Mouse (Mus musculus) urinary bladder, adult 18-20 months (tissue): Measurements from ENCODE around the gene Chordc1.
"Not testable (repeated sequence)": the region's sequence is repeated elsewhere in the genome, so short reads cannot be mapped to it uniquely, and the experiment has no call there.

Experiments
- DNase-seq, 2 experiments: peaks; one replicate each; pipeline ENCODE4 v3.0.0; 2022; ENCODE audit warnings: low spot score in 2 of 2, mixed read lengths in 2 of 2

Gene Chordc1

DNA sequence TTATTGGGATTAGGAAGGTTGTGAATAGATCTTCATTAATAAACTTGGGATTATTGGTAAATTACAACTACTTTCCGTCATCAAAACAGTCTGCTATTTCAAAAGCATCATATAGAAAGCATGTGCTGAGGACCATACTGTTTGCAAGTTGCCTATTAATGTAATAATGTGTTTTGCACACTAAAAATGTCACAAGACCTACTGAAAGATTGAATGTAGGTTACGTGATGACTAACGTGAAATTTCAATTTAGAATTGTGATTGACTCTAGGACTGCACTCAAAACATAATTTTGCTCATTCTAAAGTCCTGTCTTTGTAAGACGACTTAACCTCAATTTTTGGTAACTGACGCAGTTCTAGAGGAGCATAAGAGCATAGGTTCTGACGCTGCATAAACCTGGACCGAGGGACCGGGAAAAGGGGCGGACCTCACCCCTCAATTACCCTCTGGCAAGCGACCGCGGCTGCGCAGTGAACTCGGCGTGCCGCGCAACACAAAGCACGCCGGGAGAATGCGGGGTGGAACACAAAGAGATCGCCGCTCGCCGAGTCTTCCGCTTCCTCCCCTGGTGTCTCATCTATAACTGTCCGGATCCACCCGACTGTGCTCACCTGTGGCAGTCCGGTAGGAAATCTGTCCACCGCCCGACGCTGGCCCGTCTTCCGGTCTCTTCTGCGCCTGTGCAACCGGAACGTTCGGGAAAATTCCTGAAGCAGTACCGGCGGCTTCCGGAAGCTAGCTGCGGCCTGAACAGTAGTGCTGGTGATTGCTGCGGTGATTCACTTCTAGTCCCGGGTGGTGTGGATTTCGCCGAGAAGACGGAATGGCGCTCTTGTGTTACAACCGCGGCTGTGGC, at the start of gene Chordc1:
Gene Chordc1, plus strand, starts transcription at position 555 of the 859 bp plus-strand sequence.
- peak; percentile 88 to 94 for DNase-seq

DNA sequence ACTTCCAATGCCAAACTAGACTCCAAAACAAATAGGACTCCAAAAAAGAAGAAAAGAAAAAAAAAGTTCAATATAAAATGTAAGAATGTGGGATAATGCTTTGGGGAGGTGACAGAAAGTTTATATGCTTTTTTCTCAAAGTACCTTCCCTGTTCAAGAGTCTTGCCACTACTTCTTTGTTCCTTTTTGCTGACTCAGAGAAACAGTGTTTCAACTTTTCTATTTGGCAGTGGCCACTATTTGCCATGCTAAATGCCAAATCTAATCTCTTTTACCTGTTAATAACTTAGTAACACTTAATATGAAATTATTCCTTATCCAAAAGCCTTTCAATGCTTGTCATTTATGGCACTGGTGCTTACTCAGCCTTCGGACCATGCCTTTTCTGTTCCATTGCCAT, 16.0 kb upstream of the Chordc1 start:
- no peak for DNase-seq

DNA sequence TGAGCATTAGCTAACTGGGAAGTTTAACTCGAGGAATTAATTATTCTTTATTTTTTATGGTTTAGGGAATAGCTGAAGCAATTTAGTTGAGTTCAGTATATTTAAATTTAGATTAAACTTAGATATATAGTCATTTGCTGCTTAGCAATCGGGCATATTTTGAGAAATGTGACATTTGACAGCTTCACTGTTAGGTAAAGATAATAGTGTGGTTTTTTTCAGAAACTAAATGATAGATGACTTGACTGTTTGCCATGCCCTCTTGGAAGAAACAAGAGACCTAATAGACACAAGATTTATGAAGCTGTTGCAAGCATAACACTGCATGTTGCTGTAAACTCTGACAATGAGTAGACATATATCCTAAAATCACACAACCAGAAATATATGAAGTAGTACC, 15.1 kb upstream of the Chordc1 start:
- no peak for DNase-seq

DNA sequence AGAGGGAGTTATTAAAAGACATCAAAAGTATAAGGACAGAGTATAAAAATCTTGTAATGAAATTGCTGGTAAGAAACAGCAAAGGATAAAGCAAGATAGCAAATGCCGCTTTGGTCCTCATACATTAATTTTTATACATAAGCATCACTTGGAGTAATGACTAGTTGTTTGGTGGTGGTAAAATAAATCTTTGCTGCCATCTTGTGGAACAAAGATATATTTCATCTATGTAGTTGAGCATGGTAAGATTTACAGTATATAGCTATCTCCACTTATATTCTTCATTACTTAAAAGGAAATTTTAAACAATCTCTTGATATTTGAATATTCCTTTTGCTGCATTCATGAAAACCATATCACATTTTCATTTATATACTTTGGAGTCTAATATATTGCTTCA, 14.4 kb upstream of the Chordc1 start:
- DNase-seq: no peak

DNA sequence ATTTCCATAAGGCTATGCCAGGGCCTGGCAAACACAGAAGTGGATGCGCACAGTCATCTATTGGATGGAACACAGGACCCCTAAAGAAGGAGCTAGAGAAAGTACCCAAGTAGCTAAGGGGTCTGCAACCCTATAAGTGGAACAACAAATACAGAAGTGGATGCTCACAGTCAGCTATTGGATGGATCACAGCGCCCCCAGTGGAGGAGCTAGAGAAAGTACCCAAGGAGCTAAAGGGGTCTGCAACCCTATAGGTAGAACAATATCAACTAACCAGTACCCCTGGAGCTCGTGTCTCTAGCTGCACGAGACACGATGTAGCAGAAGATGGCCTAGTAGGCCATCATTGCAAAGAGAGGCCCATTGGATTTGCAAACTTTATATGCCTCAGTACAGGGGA, 13.2 kb upstream of the Chordc1 start:
- not testable (repeated sequence) for DNase-seq

DNA sequence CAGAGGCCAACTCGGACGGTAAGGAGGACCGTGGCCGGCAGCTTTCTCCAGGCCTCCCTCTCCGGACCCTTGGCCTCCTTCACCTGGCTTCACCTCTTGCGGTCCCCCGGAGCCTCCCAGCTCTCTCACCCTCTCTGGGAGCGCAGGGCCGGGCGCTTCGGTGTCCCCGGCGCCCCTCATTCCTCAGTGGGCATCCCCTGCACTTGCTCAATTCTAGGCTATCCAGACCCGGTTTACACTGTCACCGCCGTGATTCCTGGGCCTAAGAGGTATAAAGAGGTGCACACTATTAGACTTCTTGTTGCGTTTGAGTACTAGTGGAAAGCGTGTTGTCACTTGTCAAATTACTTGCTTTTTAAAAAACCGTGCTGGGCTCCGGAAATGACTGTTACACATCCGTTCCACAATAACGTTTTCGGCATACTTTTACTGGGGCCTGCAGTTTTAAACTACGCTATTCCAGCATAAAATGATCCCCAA, 558 bp downstream of the Chordc1 start:
- DNase-seq: no peak

DNA sequence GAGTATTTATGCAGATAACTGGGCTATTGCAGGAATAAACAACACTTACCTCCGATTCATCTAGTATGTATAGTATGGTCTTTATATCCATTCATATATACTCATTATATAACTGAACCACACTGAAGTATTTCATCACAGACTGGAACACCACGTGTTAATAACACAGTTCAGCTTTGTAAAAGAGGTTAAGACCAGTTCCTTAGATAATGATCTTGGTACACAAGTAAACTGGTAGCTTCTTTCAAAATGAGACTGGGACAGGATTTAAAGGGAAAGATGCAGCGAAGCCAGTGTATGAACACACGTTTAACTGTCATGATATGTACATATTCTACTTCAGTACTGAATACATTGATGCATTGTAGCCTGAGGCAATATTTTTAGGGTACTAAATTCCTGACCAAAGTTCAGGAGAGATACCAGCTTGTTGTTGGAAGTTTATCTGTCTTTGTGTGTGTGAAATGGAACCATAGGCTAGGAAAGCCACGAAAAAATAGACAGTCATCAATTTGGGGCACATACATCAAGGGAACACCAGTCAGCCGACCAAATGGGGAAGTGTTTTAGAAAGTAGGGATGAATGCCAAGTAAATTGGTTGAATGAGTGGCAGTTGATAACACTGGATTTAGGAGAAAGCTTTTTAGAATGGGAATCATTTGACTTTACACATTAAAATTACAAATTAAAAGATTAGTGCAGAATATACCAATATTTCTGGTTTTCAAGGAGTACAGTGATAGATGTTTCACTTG, 1.3 kb downstream of the Chordc1 start:
- no peak for DNase-seq

DNA sequence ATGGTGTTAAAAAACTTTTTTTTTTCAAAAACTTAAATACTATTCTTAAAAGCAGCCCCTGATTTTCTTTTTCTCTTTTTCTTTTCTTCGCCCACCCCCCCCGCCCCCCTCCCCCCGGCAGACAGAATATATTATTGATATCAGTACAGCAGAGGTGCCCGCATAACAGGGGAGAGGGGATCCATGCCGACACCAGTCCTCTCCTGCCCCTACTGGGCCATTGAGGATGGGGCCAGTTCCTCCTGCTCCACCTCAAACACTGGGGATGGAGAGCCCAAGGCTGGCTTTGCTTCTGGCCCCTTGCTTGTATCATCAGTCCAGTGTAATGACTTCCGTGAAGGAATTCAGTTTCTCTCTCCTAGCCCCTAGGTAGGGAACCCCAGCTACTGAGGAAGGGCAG, 6.4 kb downstream of the Chordc1 start:
- DNase-seq: no peak

DNA sequence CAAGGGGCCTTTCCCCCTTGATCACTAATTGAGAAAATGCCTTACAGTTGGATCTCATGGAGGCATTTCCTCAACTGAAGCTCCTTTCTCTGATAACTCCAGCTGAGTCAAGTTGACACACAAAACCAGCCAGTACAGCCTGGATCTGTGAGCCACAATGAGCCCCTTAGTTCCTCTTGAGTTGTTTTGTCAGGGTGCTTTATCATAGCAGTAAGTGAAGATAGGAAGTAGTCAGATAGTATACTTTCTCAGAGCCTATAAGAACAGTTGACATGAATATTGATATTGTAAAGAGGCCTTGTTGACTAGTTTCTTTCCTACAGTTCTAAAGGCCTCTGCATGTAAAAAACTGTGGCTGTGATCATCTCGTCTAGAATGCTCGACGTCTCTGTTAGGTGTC, 28.1 kb downstream of the Chordc1 start:
- no peak for DNase-seq
